Mouse (Mus musculus) embryonic fibroblast, embryonic 13.5 days (primary cell): ENCODE results near the gene Homer3.

ENCODE experiments used
- CTCF ChIP-seq: IDR thresholded peaks from 2 replicates; pipeline ENCODE4 v1.5.1; 2011; ENCODE audit warnings: mild to moderate bottlenecking, control low read depth, low read length, moderate library complexity, borderline replicate concordance; ENCODE audit not compliant: insufficient read depth
- POLR2A ChIP-seq: IDR thresholded peaks from 2 replicates; pipeline ENCODE4 v1.6.1; 2011; ENCODE audit warnings: low read depth, mild to moderate bottlenecking, control low read depth, low read length, moderate library complexity

DNA sequence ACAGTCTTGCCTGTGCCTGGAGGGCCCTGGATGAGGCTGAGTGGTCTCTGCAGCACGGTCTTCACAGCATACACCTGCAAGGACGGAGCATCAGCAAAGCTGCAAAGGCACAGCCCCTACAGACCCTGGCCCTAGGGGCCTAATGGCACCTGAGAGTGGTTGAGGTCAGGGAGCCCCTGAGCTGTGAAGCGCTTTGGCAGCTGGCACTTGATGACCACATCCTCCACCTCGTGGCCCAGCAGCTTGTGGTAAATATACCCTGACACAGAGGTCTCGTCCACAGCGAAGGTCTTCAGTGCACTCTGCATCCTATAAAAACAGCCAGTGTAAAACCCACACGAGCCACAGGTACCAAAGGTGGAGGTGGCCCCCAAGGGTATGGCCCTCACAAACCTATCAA lies 56.3 kb downstream of the Homer3 start:
- TF ChIP-seq CTCF = no peak
- no peak for TF ChIP-seq POLR2A
